Mouse (Mus musculus) left cerebral cortex, postnatal 14 days (tissue): ENCODE data around the gene Utf1. TPM values are rescaled to one million over a fixed set of nuclear protein-coding genes. Genes with fewer than 3 reads are reported as not detected.

ENCODE experiments used
- DNase-seq, 2 experiments: peaks; one replicate each; pipeline ENCODE4 v3.0.0; 2021 to 2022; ENCODE audit warnings: low spot score in 2 of 2, mixed read lengths in 1 of 2
- intact Hi-C: fragments of 180-260 bp; cut with DNase I; formaldehyde crosslinking; loops from one replicate; pipeline ENCODE4 v1.15.1; 2025
- long read RNA-seq, 2 experiments: library from polyadenylated mRNA; stranded (forward); transcript quantifications; one replicate each; pipeline ENCODE4 v2.0.0; 2021
- total RNA-seq, 2 experiments: library from RNA; stranded (reverse); gene quantifications; 2 replicates each; pipeline ENCODE4 v1.2.3; 2021

Utf1 gene
- not detected for total RNA-seq
- long read RNA-seq, experiment 1: 0 reads
- long read RNA-seq, experiment 2: 0 reads

GRCm38 (mm10) chr7:139943674-139944281 is at the start of gene Utf1:
Gene Utf1 (plus strand): TSS chr7:139943789.
- DNase-seq: peak in 1 of 2 experiments; percentile 14
- intact Hi-C loops: no loop called here

- intact Hi-C loops: no loop called here
- peak; percentile 59 to 71 for DNase-seq
These were observed 48.7 kb upstream of the Utf1 start, which contains the start of gene Kndc1 for GRCm38 (mm10) chr7:139894655-139895557. Gene Kndc1 (plus strand): TSS chr7:139894696.

- DNase-seq: no peak
These were observed 47.3 kb upstream of the Utf1 start for GRCm38 (mm10) chr7:139896271-139896670.

GRCm38 (mm10) chr7:139896796-139897195 is 46.8 kb upstream of the Utf1 start:
- intact Hi-C loops: no loop called here
- DNase-seq: no peak

More at GRCm38 (mm10) chr7:139896271-139896670, 47.3 kb upstream of the Utf1 start:
- intact Hi-C loops: no loop called here

GRCm38 (mm10) chr7:139898606-139899005 is 45.0 kb upstream of the Utf1 start:
- intact Hi-C loops: no loop called here
- no peak for DNase-seq

- intact Hi-C loops: no loop called here
- no peak for DNase-seq
These were observed 44.1 kb upstream of the Utf1 start for GRCm38 (mm10) chr7:139899505-139899904.

GRCm38 (mm10) chr7:139900456-139900855 is 43.1 kb upstream of the Utf1 start:
- intact Hi-C loops: loop anchor here (10.0 kb wide), 1 partner anchor 154 kb away; no protein-coding TSS in a partner anchor
- DNase-seq: no peak

GRCm38 (mm10) chr7:139900896-139901295 is 42.7 kb upstream of the Utf1 start:
- DNase-seq: no peak
- intact Hi-C loops: loop anchor here (10.0 kb wide), 1 partner anchor 154 kb away; no protein-coding TSS in a partner anchor

GRCm38 (mm10) chr7:139901981-139902380 is 41.6 kb upstream of the Utf1 start:
- intact Hi-C loops: loop anchor here (10.0 kb wide), 1 partner anchor 153 kb away; no protein-coding TSS in a partner anchor

GRCm38 (mm10) chr7:139905261-139905660 is 38.3 kb upstream of the Utf1 start:
- intact Hi-C loops: loop anchor here (5.0 to 10.0 kb wide), 2 partner anchors 92 to 150 kb away; no protein-coding TSS in a partner anchor
- no peak for DNase-seq

More at GRCm38 (mm10) chr7:139901981-139902380, 41.6 kb upstream of the Utf1 start:
- DNase-seq: no peak

GRCm38 (mm10) chr7:139905661-139906060 is 37.9 kb upstream of the Utf1 start:
- DNase-seq: peak; percentile 46 to 55
- intact Hi-C loops: loop anchor here (5.0 to 10.0 kb wide), 2 partner anchors 92 to 149 kb away; no protein-coding TSS in a partner anchor

- intact Hi-C loops: loop anchor here (5.0 to 10.0 kb wide), 2 partner anchors 89 to 147 kb away; no protein-coding TSS in a partner anchor
These were observed 35.4 kb upstream of the Utf1 start for GRCm38 (mm10) chr7:139908176-139908575.

GRCm38 (mm10) chr7:139909469-139909868 is 34.1 kb upstream of the Utf1 start:
- DNase-seq: no peak
- intact Hi-C loops: loop anchor here (5.0 to 10.0 kb wide), 2 partner anchors 88 to 145 kb away; no protein-coding TSS in a partner anchor

More at GRCm38 (mm10) chr7:139908176-139908575, 35.4 kb upstream of the Utf1 start:
- peak in 1 of 2 experiments; percentile 47 for DNase-seq

GRCm38 (mm10) chr7:139910204-139910835 is 33.3 kb upstream of the Utf1 start:
- intact Hi-C loops: no loop called here
- DNase-seq: no peak

GRCm38 (mm10) chr7:139914141-139915047 is 29.2 kb upstream of the Utf1 start:
- no peak for DNase-seq
- intact Hi-C loops: no loop called here

GRCm38 (mm10) chr7:139915646-139916257 is 27.8 kb upstream of the Utf1 start:
- DNase-seq: no peak
- intact Hi-C loops: no loop called here

GRCm38 (mm10) chr7:139916345-139916744 is 27.2 kb upstream of the Utf1 start:
- intact Hi-C loops: no loop called here
- DNase-seq: no peak

GRCm38 (mm10) chr7:139918262-139918661 is 25.3 kb upstream of the Utf1 start:
- DNase-seq: no peak
- intact Hi-C loops: no loop called here
